Mouse (Mus musculus) hindbrain, embryonic 13.5 days (tissue): ENCODE results near the gene Usp44. TPM values are rescaled to one million over a fixed set of nuclear protein-coding genes. Genes with fewer than 3 reads are reported as not detected.
A peak's percentile ranks its signal among the peaks of the same experiment; 100 is the strongest.
"Not testable (repeated sequence)": the region's sequence is repeated elsewhere in the genome, so short reads cannot be mapped to it uniquely, and the experiment has no call there.

Experiments
- ATAC-seq: fragments of 200-750 bp; cut with Nextera tagmentation; 2 replicates; pipeline ENCODE4 v1.8.0; 2017; ENCODE audit warnings: moderate TSS enrichment; ENCODE audit not compliant: low FRiP score
- H3K27ac ChIP-seq: fragments of 300-500 bp; sonication (generic); 2 replicates; pipeline ENCODE4 v1.5.1; 2015; ENCODE audit warnings: inconsistent platforms, mild to moderate bottlenecking, moderate library complexity
- H3K27me3 ChIP-seq: fragments of 300-500 bp; sonication (generic); 2 replicates; pipeline ENCODE4 v1.6.1; 2015; ENCODE audit warnings: mild to moderate bottlenecking, inconsistent platforms
- H3K36me3 ChIP-seq: fragments of 300-500 bp; sonication (generic); 2 replicates; pipeline ENCODE4 v1.6.1; 2015; ENCODE audit warnings: mild to moderate bottlenecking, inconsistent platforms
- H3K4me1 ChIP-seq: fragments of 300-500 bp; sonication (generic); replicated peaks from 2 replicates; pipeline ENCODE4 v1.6.1; 2015; ENCODE audit warnings: inconsistent platforms
- H3K4me2 ChIP-seq: fragments of 300-500 bp; sonication (generic); 2 replicates; pipeline ENCODE4 v1.6.1; 2015; ENCODE audit warnings: inconsistent platforms, mild to moderate bottlenecking, moderate library complexity
- H3K4me3 ChIP-seq: fragments of 300-500 bp; sonication (generic); 2 replicates; pipeline ENCODE4 v1.5.1; 2015; ENCODE audit warnings: mild to moderate bottlenecking, inconsistent platforms
- H3K9ac ChIP-seq: fragments of 300-500 bp; sonication (generic); 2 replicates; pipeline ENCODE4 v1.6.1; 2015; ENCODE audit warnings: mild to moderate bottlenecking, inconsistent platforms
- H3K9me3 ChIP-seq: fragments of 300-500 bp; sonication (generic); 2 replicates; pipeline ENCODE4 v1.6.1; 2016; ENCODE audit warnings: inconsistent platforms
- WGBS: fragments of 180-500 bp; shearing (Covaris S2); methylation state at CpG from one replicate; pipeline ENCODE4 v1.1.7; 2015; 5-methylcytosine and 5-hydroxymethylcytosine counted together
- polyA plus RNA-seq: library from polyadenylated mRNA; unstranded; fragments of >200 nt; fragmentation: Nextera tagmentation; extraction: Ambion mirVana; gene quantifications from 2 replicates; pipeline ENCODE4 v1.2.1, GENCODE M21; 2015

The Usp44 gene
- 0.68 and 0.91 TPM in 2 replicates for polyA plus RNA-seq

DNA sequence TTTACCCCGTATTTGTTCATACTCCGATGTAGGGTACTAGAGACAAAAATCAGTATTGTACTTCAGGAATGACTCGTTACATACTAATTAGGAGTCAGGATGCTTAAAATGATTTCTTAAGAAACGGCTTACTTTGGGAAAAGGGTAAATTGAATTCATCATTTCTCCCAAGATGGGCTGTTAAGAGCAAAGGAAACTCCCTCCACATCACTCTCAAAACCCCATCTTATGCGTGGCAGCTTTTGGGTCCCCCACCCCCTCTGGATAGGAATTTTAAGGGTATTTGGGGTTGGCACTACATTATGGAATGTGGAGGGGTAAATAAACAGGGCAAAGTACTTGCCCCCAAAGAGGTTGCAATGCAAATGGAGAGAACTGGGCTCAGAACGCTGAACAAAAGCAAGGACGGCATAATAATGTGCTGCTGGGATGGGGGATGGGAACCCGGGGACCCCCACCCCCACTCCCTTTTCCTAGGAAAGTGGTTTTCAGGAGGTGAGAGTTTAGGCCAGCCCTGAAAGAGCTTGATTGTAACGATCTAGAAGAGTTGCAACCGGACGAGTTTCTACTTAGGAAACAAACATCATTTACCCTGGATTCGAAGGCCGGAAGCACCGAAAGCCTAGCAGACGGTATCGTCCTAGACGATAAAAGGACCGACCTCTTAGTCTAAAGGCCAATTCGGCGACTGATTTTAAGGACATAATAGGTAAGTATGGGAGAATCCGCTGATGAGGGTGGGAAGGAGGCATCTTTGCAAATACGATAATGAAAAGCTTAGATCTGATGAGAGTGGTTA is at the start of gene Usp44:
Gene Usp44, plus strand, starts transcription at position 625 of the 799 bp plus-strand sequence.
- Histone ChIP-seq H3K36me3 (no peaks in the 10 kb centered on the region), H3K4me2 (peak within 1 kb of the TSS; percentile 5; the same call in 1 of the 2 replicates), H3K27me3 (peaks cover 52% of the 10 kb centered on the region), H3K4me3 (no peak within 1 kb of the TSS), H3K9me3 (no peaks in the 10 kb centered on the region), H3K4me1 (peaks cover 25% of the 10 kb centered on the region), H3K9ac (no peak within 1 kb of the TSS), H3K27ac (no peak within 1 kb of the TSS)
- ATAC-seq, result no peak
- 8% methylated on average over 22 of the region's 22 CpGs for WGBS

DNA sequence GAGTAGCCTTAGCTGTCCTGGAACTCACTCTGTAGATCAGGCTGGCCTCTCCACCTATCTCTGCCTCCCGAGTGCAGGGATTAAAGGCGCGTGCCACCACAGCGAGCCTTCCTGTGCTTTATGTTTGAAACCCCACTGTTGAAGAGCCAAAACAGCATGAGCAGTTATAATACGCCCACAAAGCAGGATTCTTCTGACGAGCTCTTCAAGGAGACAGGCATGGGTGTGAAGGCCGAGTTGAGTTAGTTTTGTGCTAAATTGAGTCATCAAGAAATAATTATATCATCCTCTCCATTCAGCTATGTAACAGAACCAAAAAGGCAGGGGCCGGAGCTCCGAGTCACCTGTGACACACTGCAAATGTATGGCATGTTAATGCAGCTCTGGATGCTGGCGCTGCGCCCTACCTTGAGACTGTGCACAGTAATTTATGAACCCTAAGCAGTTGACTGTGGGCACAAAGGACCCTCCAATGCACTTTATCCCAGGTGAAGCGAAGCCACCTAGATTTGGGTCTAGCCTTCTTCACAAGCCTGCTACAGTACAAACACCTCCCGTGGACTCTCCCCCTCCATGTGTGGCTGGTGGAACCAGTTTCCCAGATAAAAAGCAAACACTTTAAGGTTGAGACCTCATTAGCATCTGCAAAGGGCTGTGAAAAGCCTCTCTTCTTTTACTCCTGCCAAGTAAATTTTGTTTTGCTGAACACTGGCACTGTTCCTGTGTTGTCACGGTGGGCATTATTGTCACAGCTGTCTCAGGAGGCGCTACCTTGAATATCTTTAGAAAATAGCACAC is 47.9 kb upstream of the Usp44 start:
- no peaks in the 10 kb centered on the region for H3K27me3 ChIP-seq
- no peaks in the 10 kb centered on the region for H3K36me3 ChIP-seq
- WGBS, result 67% methylated on average over 15 of the region's 15 CpGs
- H3K4me2 ChIP-seq, result no peak overlapping the region
- H3K9ac ChIP-seq, result no peak overlapping the region
- no peak for ATAC-seq
- H3K9me3 ChIP-seq, result no peaks in the 10 kb centered on the region
- no peak overlapping the region for H3K27ac ChIP-seq
- H3K4me1 ChIP-seq, result peaks cover 3% of the 10 kb centered on the region; the same call in 1 of the 2 replicates
- H3K4me3 ChIP-seq, result no peak overlapping the region

DNA sequence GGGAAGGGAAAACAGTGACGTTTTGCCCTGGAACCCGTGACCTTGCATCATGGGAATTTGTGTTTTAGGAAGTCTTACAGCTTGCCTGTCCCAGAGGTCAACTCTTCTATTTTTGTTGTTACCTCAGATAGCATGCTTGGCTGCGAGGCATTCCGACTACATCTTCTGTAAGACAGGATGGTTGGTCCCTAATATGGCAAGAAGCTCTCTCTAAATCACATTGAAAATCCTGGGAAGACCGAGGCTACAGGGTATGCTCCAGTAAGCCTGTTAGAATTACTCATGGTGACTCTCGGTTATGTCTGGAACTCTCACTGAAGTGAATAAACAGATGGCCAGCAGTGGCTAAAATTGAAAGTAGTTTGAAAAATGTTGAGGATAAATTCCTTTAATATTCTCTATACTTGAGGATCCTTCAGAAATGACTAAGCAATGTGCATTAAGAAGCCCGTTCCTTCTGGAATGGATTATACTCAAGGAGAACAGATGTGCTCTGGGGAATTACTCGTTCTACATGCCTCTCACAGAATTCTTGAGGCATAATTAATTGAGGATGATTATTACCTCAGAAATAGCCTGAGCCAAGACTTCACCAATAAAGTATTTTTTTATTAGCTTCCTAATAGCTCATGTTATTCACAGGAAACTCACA is 31.5 kb upstream of the Usp44 start:
- Histone ChIP-seq H3K4me1 (no peaks in the 10 kb centered on the region), H3K27ac (no peak overlapping the region), H3K9ac (no peak overlapping the region), H3K9me3 (no peaks in the 10 kb centered on the region), H3K36me3 (no peaks in the 10 kb centered on the region), H3K4me3 (no peak overlapping the region), H3K4me2 (no peak overlapping the region), H3K27me3 (no peaks in the 10 kb centered on the region)
- WGBS, result 75% methylated on average over 8 of the region's 8 CpGs
- no peak for ATAC-seq

DNA sequence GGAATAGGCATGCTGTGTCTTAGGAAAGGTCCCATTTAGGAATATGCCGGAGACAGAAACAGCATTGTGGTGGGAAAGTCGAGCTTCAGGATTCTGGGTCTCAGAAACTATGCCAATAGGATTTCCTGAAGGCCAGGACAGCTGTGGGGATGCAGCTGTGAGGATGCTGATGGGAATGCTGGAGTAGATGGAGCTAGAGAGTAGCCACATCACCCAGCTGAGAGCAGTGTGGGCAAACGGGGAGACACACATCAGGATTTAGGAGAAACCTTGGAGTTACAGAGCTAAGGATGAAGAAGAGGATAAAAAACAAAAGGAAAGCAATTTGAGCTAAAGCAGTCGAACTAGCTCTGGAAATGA is 31.0 kb upstream of the Usp44 start:
- H3K27ac ChIP-seq, result no peak overlapping the region
- no peak overlapping the region for H3K4me3 ChIP-seq
- no peaks in the 10 kb centered on the region for H3K9me3 ChIP-seq
- H3K27me3 ChIP-seq, result no peaks in the 10 kb centered on the region
- H3K9ac ChIP-seq, result no peak overlapping the region
- 78% methylated on average over 4 of the region's 4 CpGs for WGBS
- ATAC-seq, result no peak
- no peak overlapping the region for H3K4me2 ChIP-seq
- no peaks in the 10 kb centered on the region for H3K36me3 ChIP-seq
- H3K4me1 ChIP-seq, result no peaks in the 10 kb centered on the region

DNA sequence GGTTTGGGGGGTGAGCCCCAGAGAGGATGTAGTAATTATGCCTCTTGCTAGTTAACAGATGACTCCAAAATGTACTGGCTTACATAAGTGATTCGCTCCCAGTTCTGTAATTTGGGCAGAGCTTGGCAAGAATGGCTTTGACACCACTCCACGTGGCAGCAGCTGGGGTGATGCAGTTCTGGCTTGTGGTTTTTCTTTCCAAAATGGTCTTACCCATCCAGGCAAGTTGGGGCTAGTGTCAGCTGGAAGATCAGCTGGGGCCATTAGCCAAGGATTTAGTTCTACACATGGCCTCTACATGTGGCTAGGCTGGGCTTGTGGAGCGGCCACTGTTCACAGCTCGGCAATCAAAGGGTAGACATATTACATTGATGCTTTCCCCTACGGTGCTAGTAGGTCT is 30.5 kb upstream of the Usp44 start:
- no peak overlapping the region for H3K4me2 ChIP-seq
- no peak overlapping the region for H3K27ac ChIP-seq
- no peak overlapping the region for H3K9ac ChIP-seq
- no peaks in the 10 kb centered on the region for H3K27me3 ChIP-seq
- no peak for ATAC-seq
- no peaks in the 10 kb centered on the region for H3K4me1 ChIP-seq
- no peaks in the 10 kb centered on the region for H3K36me3 ChIP-seq
- H3K4me3 ChIP-seq, result no peak overlapping the region
- 91% methylated on average over 5 of the region's 5 CpGs for WGBS
- no peaks in the 10 kb centered on the region for H3K9me3 ChIP-seq

DNA sequence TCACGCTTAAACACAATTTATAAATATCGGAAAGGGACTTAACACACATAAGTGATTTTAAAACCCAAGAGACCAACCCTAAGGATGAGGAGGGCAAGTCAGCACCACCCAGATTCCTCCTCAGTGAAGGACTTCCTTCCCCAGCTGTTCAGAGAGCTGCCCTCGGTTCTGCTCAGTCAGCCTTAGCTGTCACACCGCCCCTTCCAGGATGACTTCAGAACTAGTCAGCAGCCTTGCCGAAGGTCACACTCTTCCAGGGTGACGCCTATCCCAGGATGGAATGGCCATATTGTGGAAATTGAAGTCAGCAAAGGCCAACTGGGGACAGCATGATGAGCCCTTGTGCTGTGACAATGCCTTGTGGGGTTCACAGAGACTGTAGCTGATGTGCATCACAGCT is 28.2 kb upstream of the Usp44 start:
- no peak overlapping the region for H3K9ac ChIP-seq
- no peaks in the 10 kb centered on the region for H3K27me3 ChIP-seq
- 78% methylated on average over 6 of the region's 6 CpGs for WGBS
- H3K4me1 ChIP-seq, result no peaks in the 10 kb centered on the region
- no peak overlapping the region for H3K4me2 ChIP-seq
- no peaks in the 10 kb centered on the region for H3K36me3 ChIP-seq
- H3K27ac ChIP-seq, result no peak overlapping the region
- no peak for ATAC-seq
- no peak overlapping the region for H3K4me3 ChIP-seq
- no peaks in the 10 kb centered on the region for H3K9me3 ChIP-seq

DNA sequence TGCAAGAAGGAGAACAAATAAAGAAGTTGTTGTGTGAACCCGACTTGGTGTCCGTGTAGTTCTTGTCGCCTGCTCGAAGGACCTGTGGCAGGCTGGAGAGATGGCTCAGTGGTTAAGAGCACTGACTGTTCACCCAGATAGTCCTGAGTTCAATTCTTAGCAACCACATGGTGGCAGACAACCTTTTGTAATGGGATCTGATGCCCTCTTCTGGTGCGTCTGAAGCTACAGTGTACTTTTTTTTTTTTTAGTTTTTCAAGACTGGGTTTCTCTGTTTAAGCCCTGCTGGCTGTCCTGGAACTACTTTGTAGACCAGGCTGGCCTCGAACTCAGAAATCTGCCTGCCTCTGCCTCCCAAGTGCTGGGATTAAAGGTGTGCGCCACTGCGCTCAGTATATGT is 21.9 kb upstream of the Usp44 start:
- 97% methylated on average over 8 of the region's 8 CpGs for WGBS

DNA sequence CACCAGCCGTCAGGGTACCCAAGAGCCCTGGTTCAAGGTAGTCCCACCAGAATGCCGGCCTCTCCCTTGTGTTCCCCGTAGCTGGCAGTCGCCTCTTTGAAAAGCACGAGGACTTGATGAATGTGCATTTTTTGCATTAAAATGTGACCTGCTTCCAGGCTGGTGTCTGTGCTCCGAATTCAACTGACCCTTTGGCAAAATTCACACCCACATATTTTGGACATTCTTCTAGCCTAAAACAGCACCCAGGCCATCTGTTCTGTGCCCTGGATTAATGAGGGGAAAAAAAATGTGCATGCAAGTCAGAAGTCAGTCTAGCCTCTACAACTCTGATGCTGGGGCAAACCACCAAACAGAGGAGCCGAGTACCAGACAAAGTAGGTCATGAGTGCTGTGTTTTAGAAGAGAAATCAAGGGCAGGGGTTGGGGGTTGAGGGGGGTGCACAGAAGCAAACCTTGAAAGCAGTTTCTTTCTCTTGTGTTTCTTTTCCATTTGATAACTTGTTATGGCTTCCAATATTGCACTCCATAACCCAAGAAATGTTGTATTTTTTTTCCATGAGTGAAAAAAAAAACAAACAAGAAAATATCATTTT is 20.7 kb upstream of the Usp44 start:
- 38% methylated on average over 7 of the region's 7 CpGs for WGBS
- no peak for ATAC-seq
- Histone ChIP-seq H3K9ac (no peak overlapping the region), H3K27ac (no peak overlapping the region), H3K4me1 (no peaks in the 10 kb centered on the region), H3K4me3 (no peak overlapping the region), H3K9me3 (no peaks in the 10 kb centered on the region), H3K4me2 (no peak overlapping the region), H3K27me3 (peaks cover 4% of the 10 kb centered on the region; the same call in 1 of the 2 replicates), H3K36me3 (no peaks in the 10 kb centered on the region)

More for the DNA sequence above, 21.9 kb upstream of the Usp44 start:
- H3K9ac ChIP-seq, H3K4me3 ChIP-seq, H3K27ac ChIP-seq, H3K4me2 ChIP-seq, ATAC-seq, H3K27me3 ChIP-seq, H3K4me1 ChIP-seq, H3K9me3 ChIP-seq, H3K36me3 ChIP-seq: not testable (repeated sequence)

DNA sequence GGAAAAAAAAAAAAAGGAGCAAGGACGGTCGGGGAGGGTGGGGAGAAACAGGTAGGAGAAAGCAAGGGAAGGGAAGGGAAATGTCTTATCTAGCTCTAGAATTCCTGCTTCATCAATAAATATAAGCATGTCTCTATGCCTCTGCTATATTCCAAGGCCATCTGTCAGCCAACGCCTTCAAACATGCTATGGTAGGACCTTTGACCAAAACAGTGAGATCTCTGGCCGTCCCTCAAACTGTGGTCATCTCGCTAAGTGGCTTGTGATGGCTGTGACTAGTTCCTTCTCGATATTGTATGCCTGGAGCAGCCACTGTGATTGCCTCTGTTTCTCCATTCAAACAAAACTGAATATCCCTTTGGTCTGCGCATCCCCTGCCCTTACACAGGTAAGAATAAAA is 19.3 kb upstream of the Usp44 start:
- Histone ChIP-seq H3K36me3 (no peaks in the 10 kb centered on the region), H3K27ac (no peak overlapping the region), H3K4me3 (no peak overlapping the region), H3K9me3 (no peaks in the 10 kb centered on the region), H3K4me1 (no peaks in the 10 kb centered on the region), H3K9ac (no peak overlapping the region), H3K4me2 (no peak overlapping the region), H3K27me3 (peaks cover 9% of the 10 kb centered on the region; the same call in 1 of the 2 replicates)
- 87% methylated on average over 7 of the region's 7 CpGs for WGBS
- no peak for ATAC-seq

DNA sequence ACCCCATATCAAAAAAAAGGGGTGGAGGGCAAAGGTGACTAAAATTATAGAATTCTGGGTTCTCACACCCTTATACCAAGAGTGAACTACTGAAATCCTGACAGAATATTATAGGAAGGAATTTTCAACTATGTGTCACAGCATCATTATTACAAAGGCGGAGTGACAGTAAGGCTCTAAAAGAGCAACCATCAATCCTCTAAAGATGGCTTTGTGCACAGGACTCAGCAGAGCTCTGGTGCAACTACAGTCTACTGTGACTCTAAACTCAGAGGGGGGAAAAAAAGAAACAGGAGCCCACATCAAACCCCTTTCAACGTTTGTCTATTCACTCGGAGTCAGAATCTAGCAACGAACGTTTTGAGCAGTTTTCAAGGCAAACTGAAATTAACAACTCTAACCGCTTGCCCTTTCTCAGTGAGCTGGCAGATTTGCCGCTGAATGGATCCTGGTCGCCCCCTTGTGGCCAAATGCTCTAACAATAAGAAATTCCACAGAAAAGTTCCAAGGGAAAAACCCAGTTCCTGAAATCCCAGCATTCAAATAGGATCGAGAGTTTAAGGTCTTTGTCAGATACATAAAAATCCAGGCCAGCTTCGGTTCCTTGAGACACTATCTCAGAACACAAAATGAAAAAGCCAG is 18.5 kb upstream of the Usp44 start:
- Histone ChIP-seq H3K27me3 (peaks cover 9% of the 10 kb centered on the region; the same call in 1 of the 2 replicates), H3K4me3 (no peak overlapping the region), H3K9me3 (no peaks in the 10 kb centered on the region), H3K36me3 (no peaks in the 10 kb centered on the region), H3K27ac (no peak overlapping the region), H3K4me2 (peak overlapping the region; percentile 32; the same call in 1 of the 2 replicates), H3K9ac (no peak overlapping the region), H3K4me1 (no peaks in the 10 kb centered on the region)
- ATAC-seq, result no peak
- WGBS, result 17% methylated on average over 10 of the region's 10 CpGs

DNA sequence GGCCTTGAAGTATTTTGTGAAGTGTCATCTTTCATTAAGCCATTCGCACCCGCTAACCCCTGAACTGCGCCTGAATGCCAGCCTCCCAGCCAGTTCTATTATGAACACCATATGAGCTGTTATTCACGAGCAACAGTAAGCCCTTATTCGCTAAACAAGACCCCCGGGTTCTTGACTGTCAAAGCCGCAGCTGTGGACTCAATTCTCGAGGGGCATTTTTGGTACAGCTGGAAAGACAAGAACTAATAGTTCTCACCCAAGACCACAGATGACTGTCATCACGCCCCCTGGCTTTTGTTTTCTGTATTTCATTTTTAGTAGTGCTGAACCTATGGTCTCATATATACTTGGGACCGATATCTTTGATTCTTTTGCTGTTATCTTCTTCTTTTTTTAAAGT is 17.6 kb upstream of the Usp44 start:
- H3K9me3 ChIP-seq, result no peaks in the 10 kb centered on the region
- H3K4me2 ChIP-seq, result no peak overlapping the region
- H3K27me3 ChIP-seq, result peaks cover 13% of the 10 kb centered on the region; the same call in 1 of the 2 replicates
- ATAC-seq, result no peak
- H3K36me3 ChIP-seq, result no peaks in the 10 kb centered on the region
- no peaks in the 10 kb centered on the region for H3K4me1 ChIP-seq
- H3K9ac ChIP-seq, result no peak overlapping the region
- H3K27ac ChIP-seq, result no peak overlapping the region
- 49% methylated on average over 10 of the region's 10 CpGs for whole genome bisulfite sequencing
- H3K4me3 ChIP-seq, result no peak overlapping the region
